ENCODE assay signal across 9 mouse cellular contexts in the genomic region with DNA sequence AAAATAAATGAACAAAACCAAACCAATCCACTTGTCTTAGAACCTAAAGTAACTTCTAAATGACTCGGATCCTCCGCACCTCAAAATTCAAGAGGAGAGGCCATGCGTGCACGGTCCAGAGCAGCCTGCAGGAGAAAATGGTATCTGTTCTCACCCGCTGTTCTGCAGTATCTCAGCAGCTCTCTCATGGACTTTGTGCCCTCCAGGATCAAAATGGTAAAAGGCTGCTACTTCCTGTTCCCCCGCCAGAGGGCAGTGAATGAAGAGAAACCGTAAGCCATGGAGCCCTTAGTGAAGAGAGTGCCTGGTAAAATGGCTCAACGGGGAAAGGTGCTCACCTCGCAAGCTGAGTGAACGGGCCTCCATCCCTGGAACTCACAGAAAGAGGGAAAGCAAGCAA. TPM values are rescaled to one million over a fixed set of nuclear protein-coding genes. Genes with fewer than 3 reads are reported as not detected.
A peak's percentile ranks its signal among the peaks of the same experiment; 100 is the strongest.
DNase-seq lines count a peak whose midpoint lies in the region; ATAC-seq and TF ChIP-seq lines count a peak whose summit lies in the region.
"Had no signal": no experiment of that assay in that cellular context is flagged by ENCODE, and none has a peak within 500 bp of the region (broad histone marks: within the 10 kb centered on the region; RNA-seq: fewer than 3 reads in every experiment).

No protein-coding gene starts in this region.

- H3K9ac ChIP-seq in heart, adult 2 months (ENCODE audit: low read depth, low read length) = no peak overlapping the region
- no peak overlapping the region for H3K9ac ChIP-seq in midbrain, embryonic 11.5 days (ENCODE audit: low read length)
- H3K9ac ChIP-seq: embryonic facial prominence, embryonic 12.5 days had no signal

- H3K4me1 ChIP-seq in heart, adult 2 months (ENCODE audit: control insufficient read depth, insufficient read depth, low read length) = peaks cover 1% of the 10 kb centered on the region; the same call in 1 of the 2 replicates
- H3K4me1 ChIP-seq in limb, embryonic 10.5 days = 0 out of 2 replicates have a peak, but pooled peaks cover 3% of the 10 kb centered on the region
- no peaks in the 10 kb centered on the region for H3K4me1 ChIP-seq in midbrain, embryonic 11.5 days (ENCODE audit: control insufficient read depth, insufficient read depth, low read length)
- H3K4me1 ChIP-seq: embryonic facial prominence, embryonic 12.5 days had no signal

- no peaks in the 10 kb centered on the region for H3K79me2 ChIP-seq in heart, adult 2 months (replicated peaks; ENCODE audit: control insufficient read depth, insufficient read depth, low read length)

- TF ChIP-seq EP300 in heart, adult 2 months (IDR thresholded peaks at IDR 0.05; ENCODE audit: insufficient read depth, low read depth, low read length) = peak; percentile 78; the same call in 1 of the 2 replicates

- H3K36me3 ChIP-seq in heart, adult 2 months (ENCODE audit: control insufficient read depth, insufficient read depth, low read length) = no peaks in the 10 kb centered on the region
- H3K36me3 ChIP-seq in limb, embryonic 10.5 days = no peaks in the 10 kb centered on the region
- no peaks in the 10 kb centered on the region for H3K36me3 ChIP-seq in midbrain, embryonic 11.5 days (ENCODE audit: control insufficient read depth, insufficient read depth, low read length)
- H3K36me3 ChIP-seq: embryonic facial prominence, embryonic 12.5 days had no signal

- 16% methylated on average over 10 of the region's 10 CpGs for WGBS in heart, adult 2 months
- 36% methylated on average over 10 of the region's 10 CpGs for WGBS in limb, embryonic 10.5 days
- 37% methylated on average over 10 of the region's 10 CpGs for WGBS in midbrain, embryonic 11.5 days

- no peaks in the 10 kb centered on the region for H3K27me3 ChIP-seq in heart, adult 2 months (ENCODE audit: control insufficient read depth, insufficient read depth, low read length)
- no peaks in the 10 kb centered on the region for H3K27me3 ChIP-seq in limb, embryonic 10.5 days (ENCODE audit: low read depth, poor library complexity, severe bottlenecking)
- no peaks in the 10 kb centered on the region for H3K27me3 ChIP-seq in midbrain, embryonic 11.5 days (ENCODE audit: control insufficient read depth, insufficient read depth, low read length)
- H3K27me3 ChIP-seq: embryonic facial prominence, embryonic 12.5 days had no signal

- H3K27ac ChIP-seq in heart, adult 2 months = no peak overlapping the region
- no peak overlapping the region for H3K27ac ChIP-seq in limb, embryonic 10.5 days
- H3K27ac ChIP-seq in midbrain, embryonic 11.5 days (ENCODE audit: low read depth, low read length) = no peak overlapping the region
- H3K27ac ChIP-seq: embryonic facial prominence, embryonic 12.5 days had no signal

- TF ChIP-seq POLR2A in heart, adult 2 months (IDR thresholded peaks at IDR 0.05; ENCODE audit: insufficient read depth, low read depth, low read length) = no peak

- H3K4me3 ChIP-seq in heart, adult 2 months = no peak overlapping the region
- no peak overlapping the region for H3K4me3 ChIP-seq in limb, embryonic 10.5 days
- H3K4me3 ChIP-seq in midbrain, embryonic 11.5 days (ENCODE audit: low read depth, low read length) = no peak overlapping the region
- H3K4me3 ChIP-seq: embryonic facial prominence, embryonic 12.5 days had no signal

- ATAC-seq in midbrain, embryonic 11.5 days (ENCODE audit: low FRiP score) = peak; percentile 68

- H3K4me2 ChIP-seq in midbrain, embryonic 11.5 days = no peak overlapping the region
- H3K4me2 ChIP-seq: embryonic facial prominence, embryonic 12.5 days had no signal

- DNase-seq in CD4-positive helper T cell, adult 2 months (ENCODE audit: low read depth, low spot score) = peak; percentile 76
- peak; percentile 77 for DNase-seq in adrenal gland, postnatal 10 days
- peak; percentile 69 for DNase-seq in embryo, embryonic 11.5 days (ENCODE audit: low read depth, low spot score)
- peak; percentile 58 to 76 for DNase-seq in heart, adult 2 months
- peak; percentile 82 for DNase-seq in kidney, adult 18-20 months
- DNase-seq in limb, embryonic 10.5 days (ENCODE audit: low spot score) = peak; percentile 76
- peak; percentile 94 for DNase-seq in midbrain, embryonic 11.5 days (ENCODE audit: low spot score, missing footprints)
- DNase-seq in spleen, adult 18-20 months = peak; percentile 27 to 70

- intact Hi-C loops in heart, adult 2 months (cut with DNase I) = loop anchor here (1.0 to 10.0 kb wide), 4 partner anchors 52 to 263 kb away; no protein-coding TSS in a partner anchor

- peak; percentile 77 for TF ChIP-seq CTCF in heart, adult 2 months (IDR thresholded peaks at IDR 0.05)

- no peaks in the 10 kb centered on the region for H3K9me3 ChIP-seq in limb, embryonic 10.5 days (replicated peaks)
- H3K9me3 ChIP-seq in midbrain, embryonic 11.5 days (ENCODE audit: control insufficient read depth, low read length) = no peaks in the 10 kb centered on the region
- H3K9me3 ChIP-seq: embryonic facial prominence, embryonic 12.5 days had no signal

RNA-seq across cellular contexts. Expression of a gene that starts 20.3 kb away (rescaled TPM):
- 10 to 100 TPM; 21.0 to 22.4 TPM for total RNA-seq in adrenal gland, postnatal 10 days (2021)
- total RNA-seq in heart, adult 2 months (2021) = 1 to 10 TPM; 4.8 to 6.4 TPM
- 5.9 and 7.1 TPM in 2 replicates for polyA plus RNA-seq in heart, adult 2 months (2012; rRNA removed)
- 23.5 and 26.5 TPM in 2 replicates for polyA plus RNA-seq in limb, embryonic 10.5 days (2016; fragmentation: Nextera tagmentation; extraction: Ambion mirVana)
- 17.7 and 21.2 TPM in 2 replicates for polyA plus RNA-seq in midbrain, embryonic 11.5 days (2014; fragmentation: Nextera tagmentation; extraction: Ambion mirVana)
